Mouse (Mus musculus): ENCODE data around the gene Kcnj16.
A peak's percentile ranks its signal among the peaks of the same experiment; 100 is the strongest.

The Kcnj16 gene

GRCm38 (mm10) chr11:110967762-110968135 lies at the start of gene Kcnj16:
Kcnj16 (plus strand) TSS chr11:110968033.
- DNase-seq (ENCODE audit: low read depth), result no peak

GRCm38 (mm10) chr11:110918808-110919465 lies 48.9 kb upstream of the Kcnj16 start:
- no peak for DNase-seq (ENCODE audit: low read depth)

GRCm38 (mm10) chr11:110935699-110936098 lies 32.1 kb upstream of the Kcnj16 start:
- DNase-seq (ENCODE audit: low read depth), result no peak

GRCm38 (mm10) chr11:110942280-110942679 lies 25.6 kb upstream of the Kcnj16 start:
- no peak for DNase-seq (ENCODE audit: low read depth)

GRCm38 (mm10) chr11:110942695-110943135 lies 25.1 kb upstream of the Kcnj16 start:
- DNase-seq (ENCODE audit: low read depth), result peak; percentile 22

GRCm38 (mm10) chr11:110956665-110957064 lies 11.2 kb upstream of the Kcnj16 start:
- DNase-seq (ENCODE audit: low read depth), result no peak

- DNase-seq (ENCODE audit: low read depth), result peak; percentile 40
These were observed 6.2 kb upstream of the Kcnj16 start for GRCm38 (mm10) chr11:110961592-110962021.

- no peak for DNase-seq (ENCODE audit: low read depth)
These were observed 643 bp upstream of the Kcnj16 start for GRCm38 (mm10) chr11:110967019-110967761.

GRCm38 (mm10) chr11:110968901-110969300 lies 1.1 kb downstream of the Kcnj16 start:
- DNase-seq (ENCODE audit: low read depth), result no peak

- DNase-seq (ENCODE audit: low read depth), result no peak
These were observed 17.7 kb downstream of the Kcnj16 start for GRCm38 (mm10) chr11:110985508-110985907.

- DNase-seq (ENCODE audit: low read depth), result no peak
These were observed 18.1 kb downstream of the Kcnj16 start for GRCm38 (mm10) chr11:110985949-110986348.

GRCm38 (mm10) chr11:110993616-110994015 lies 25.8 kb downstream of the Kcnj16 start:
- DNase-seq (ENCODE audit: low read depth), result no peak

GRCm38 (mm10) chr11:110997211-110997610 lies 29.4 kb downstream of the Kcnj16 start:
- DNase-seq (ENCODE audit: low read depth), result no peak

- no peak for DNase-seq (ENCODE audit: low read depth)
These were observed 37.3 kb downstream of the Kcnj16 start for GRCm38 (mm10) chr11:111005103-111005502.

GRCm38 (mm10) chr11:111009471-111009870 lies 41.6 kb downstream of the Kcnj16 start:
- DNase-seq (ENCODE audit: low read depth), result no peak

GRCm38 (mm10) chr11:111016206-111016605 lies 48.4 kb downstream of the Kcnj16 start:
- DNase-seq (ENCODE audit: low read depth), result no peak

GRCm38 (mm10) chr11:111020211-111020610 lies 52.4 kb downstream of the Kcnj16 start:
- no peak for DNase-seq (ENCODE audit: low read depth)

- no peak for DNase-seq (ENCODE audit: low read depth)
These were observed 54.9 kb downstream of the Kcnj16 start for GRCm38 (mm10) chr11:111022681-111023281.

GRCm38 (mm10) chr11:111042175-111042574 lies 74.3 kb downstream of the Kcnj16 start:
- DNase-seq (ENCODE audit: low read depth), result no peak

GRCm38 (mm10) chr11:111043298-111043697 lies 75.5 kb downstream of the Kcnj16 start:
- no peak for DNase-seq (ENCODE audit: low read depth)

- DNase-seq (ENCODE audit: low read depth), result no peak
These were observed 86.4 kb downstream of the Kcnj16 start for GRCm38 (mm10) chr11:111054252-111054651.

GRCm38 (mm10) chr11:111054854-111055822 lies 87.3 kb downstream of the Kcnj16 start:
- no peak for DNase-seq (ENCODE audit: low read depth)
